Mouse (Mus musculus) liver, embryonic 14.5 days (tissue): Measurements from ENCODE around the gene F12. TPM values are rescaled to one million over a fixed set of nuclear protein-coding genes. Genes with fewer than 3 reads are reported as not detected.

Source experiments
- ATAC-seq: fragments of 200-750 bp; cut with Nextera tagmentation; 2 replicates; pipeline ENCODE4 v1.8.0; 2017; ENCODE audit warnings: moderate number of reproducible peaks, mild to moderate bottlenecking, moderate library complexity; ENCODE audit not compliant: insufficient read depth
- DNase-seq, 3 experiments: peaks; one replicate each; pipeline ENCODE4 v3.0.0-alpha.2; 2012 to 2013; ENCODE audit warnings: low read depth in 3 of 3, low spot score in 3 of 3
- H3K27ac ChIP-seq: fragments of 300-500 bp; sonication (generic); 2 replicates; pipeline ENCODE4 v1.5.1; 2014; ENCODE audit warnings: moderate library complexity, mild to moderate bottlenecking, control low read depth, inconsistent platforms
- H3K27me3 ChIP-seq: fragments of 300-500 bp; sonication (generic); 2 replicates; pipeline ENCODE4 v1.6.1; 2014; ENCODE audit warnings: mild to moderate bottlenecking, low read length, moderate library complexity; ENCODE audit not compliant: control insufficient read depth, insufficient read depth
- H3K36me3 ChIP-seq: fragments of 300-500 bp; sonication (generic); replicated peaks from 2 replicates; pipeline ENCODE4 v1.6.1; 2014; ENCODE audit warnings: low read depth; ENCODE audit not compliant: control insufficient read depth, insufficient read depth
- H3K4me1 ChIP-seq, 2 experiments: fragments of 200-500 bp in 1 of 2; fragments of 300-500 bp in 1 of 2; sonication (generic) in 1 of 2; replicated peaks; 2 replicates each; pipeline ENCODE4 v1.6.1; 2012 to 2014; ENCODE audit warnings: antibody characterized with exemption in 1 of 2, inconsistent platforms in 1 of 2, low read length in 1 of 2; ENCODE audit not compliant: control insufficient read depth in 2 of 2, insufficient read depth in 2 of 2
- H3K4me2 ChIP-seq: fragments of 300-500 bp; sonication (generic); 2 replicates; pipeline ENCODE4 v1.6.1; 2014; ENCODE audit warnings: low read depth, mild to moderate bottlenecking, control low read depth, moderate library complexity
- H3K4me3 ChIP-seq, 2 experiments: fragments of 200-500 bp in 1 of 2; fragments of 300-500 bp in 1 of 2; sonication (generic) in 1 of 2; 2 replicates each; pipeline ENCODE4 v1.5.1; 2012 to 2014; ENCODE audit warnings: low read depth in 2 of 2, low read length in 2 of 2, mild to moderate bottlenecking in 2 of 2, control low read depth in 1 of 2, inconsistent platforms in 1 of 2, moderate library complexity in 1 of 2; ENCODE audit not compliant: insufficient read depth in 1 of 2
- H3K9ac ChIP-seq: fragments of 300-500 bp; sonication (generic); replicated peaks from 2 replicates; pipeline ENCODE4 v1.6.1; 2014; ENCODE audit warnings: mild to moderate bottlenecking, control low read depth, moderate library complexity
- H3K9me3 ChIP-seq: fragments of 300-500 bp; sonication (generic); 2 replicates; pipeline ENCODE4 v1.6.1; 2016; ENCODE audit warnings: low read length, mixed read lengths; ENCODE audit not compliant: control insufficient read depth
- CTCF ChIP-seq: IDR thresholded peaks from 2 replicates; pipeline ENCODE4 v1.5.1; 2016; ENCODE audit warnings: antibody characterized with exemption, low read depth, control low read depth
- EP300 ChIP-seq: IDR thresholded peaks from 2 replicates; pipeline ENCODE4 v1.6.1; 2016; ENCODE audit warnings: antibody characterized with exemption, low read depth
- WGBS: fragments of 180-500 bp; shearing (Covaris S2); extraction: QIAGEN DNeasy Blood & Tissue Kit; methylation state at CpG from one replicate; pipeline ENCODE4 v1.1.7; 2014; ENCODE audit not compliant: insufficient replicate concordance; 5-methylcytosine and 5-hydroxymethylcytosine counted together
- polyA plus RNA-seq, 2 experiments: library from polyadenylated mRNA; depleted of rRNA in 1 of 2; stranded (reverse) in 1 of 2; unstranded in 1 of 2; fragments of >200 nt; fragmentation: Nextera tagmentation in 1 of 2; extraction: Ambion mirVana in 1 of 2; gene quantifications; 2 replicates each; pipeline versions ENCODE4 v1.2.1 to v1.2.3; 2012 to 2014

Gene F12
- polyA plus RNA-seq, 2 experiments, result 53.4 to 72.0 TPM

- H3K36me3 ChIP-seq, result no peaks in the 10 kb centered on the region
- no peak for DNase-seq
- no peak for TF ChIP-seq EP300
- peak; percentile 27; the same call in 1 of the 2 replicates for TF ChIP-seq CTCF
- no peaks in the 10 kb centered on the region for H3K4me1 ChIP-seq
- H3K4me2 ChIP-seq, result peak overlapping the region; percentile 74
- ATAC-seq, result no peak
- no peak overlapping the region for H3K9ac ChIP-seq
- 20% methylated on average over 18 of the region's 18 CpGs for WGBS
- H3K27ac ChIP-seq, result no peak overlapping the region
- peaks cover 55% of the 10 kb centered on the region for H3K27me3 ChIP-seq
- H3K9me3 ChIP-seq, result no peaks in the 10 kb centered on the region
- peak overlapping the region in 1 of 2 experiments; percentile 48; a peak in 2 of 4 replicates for H3K4me3 ChIP-seq
Measured at GRCm38 (mm10) chr13:55473076-55473831, 46.7 kb upstream of the F12 start.

- no peaks in the 10 kb centered on the region for H3K36me3 ChIP-seq
- under 1% methylated on average over 96 of the region's 103 CpGs for WGBS
- peak; percentile 29; the same call in 1 of the 2 replicates for ATAC-seq
- H3K27me3 ChIP-seq, result peaks cover 55% of the 10 kb centered on the region
- no peak for DNase-seq
- no peaks in the 10 kb centered on the region for H3K9me3 ChIP-seq
- H3K4me3 ChIP-seq, result peak overlapping the region; percentile 33 to 48
- H3K4me1 ChIP-seq, result no peaks in the 10 kb centered on the region
- no peak overlapping the region for H3K27ac ChIP-seq
- TF ChIP-seq EP300 (no peak), CTCF (peak; percentile 39; the same call in 1 of the 2 replicates)
- H3K9ac ChIP-seq, result no peak overlapping the region
- H3K4me2 ChIP-seq, result peak overlapping the region; percentile 74
Measured at GRCm38 (mm10) chr13:55472132-55473022, 45.8 kb upstream of the F12 start.

GRCm38 (mm10) chr13:55471819-55472131 lies 45.2 kb upstream of the F12 start:
- Histone ChIP-seq H3K27me3 (peaks cover 55% of the 10 kb centered on the region), H3K4me1 (no peaks in the 10 kb centered on the region), H3K36me3 (no peaks in the 10 kb centered on the region), H3K4me3 (peak overlapping the region; percentile 33 to 48), H3K9me3 (no peaks in the 10 kb centered on the region), H3K27ac (no peak overlapping the region), H3K4me2 (peak overlapping the region; percentile 74), H3K9ac (no peak overlapping the region)
- TF ChIP-seq CTCF (no peak), EP300 (no peak)
- DNase-seq (no peak), ATAC-seq (peak; percentile 9; the same call in 1 of the 2 replicates)
- under 1% methylated on average over 31 of the region's 31 CpGs for WGBS

GRCm38 (mm10) chr13:55471156-55471818 lies 44.7 kb upstream of the F12 start:
- no peaks in the 10 kb centered on the region for H3K9me3 ChIP-seq
- peak; percentile 59 for ATAC-seq
- H3K27ac ChIP-seq, result no peak overlapping the region
- peak overlapping the region; percentile 74 for H3K4me2 ChIP-seq
- 2% methylated on average over 54 of the region's 54 CpGs for WGBS
- H3K27me3 ChIP-seq, result peaks cover 55% of the 10 kb centered on the region
- TF ChIP-seq CTCF, result peak; percentile 92
- no peak for TF ChIP-seq EP300
- no peaks in the 10 kb centered on the region for H3K4me1 ChIP-seq
- peak overlapping the region; percentile 33 to 48 for H3K4me3 ChIP-seq
- DNase-seq, result peak in 2 of 3 experiments; percentile 36 to 47
- no peaks in the 10 kb centered on the region for H3K36me3 ChIP-seq
- no peak overlapping the region for H3K9ac ChIP-seq
